Mouse (Mus musculus) limb, embryonic 12.5 days (tissue): ENCODE measurements around the gene Vmn1r89. TPM values are rescaled to one million over a fixed set of nuclear protein-coding genes. Genes with fewer than 3 reads are reported as not detected.
A peak's percentile ranks its signal among the peaks of the same experiment; 100 is the strongest.

Experiments used
- ATAC-seq: fragments of 200-750 bp; cut with Nextera tagmentation; 2 replicates; pipeline ENCODE4 v1.8.0; 2017; ENCODE audit warnings: low read depth, moderate TSS enrichment; ENCODE audit not compliant: insufficient number of reproducible peaks, insufficient read depth, low FRiP score, low TSS enrichment
- H3K27ac ChIP-seq: fragments of 300-500 bp; sonication (generic); 2 replicates; pipeline ENCODE4 v1.5.1; 2016; ENCODE audit warnings: mild to moderate bottlenecking, moderate library complexity
- H3K27me3 ChIP-seq: fragments of 300-500 bp; sonication (generic); 2 replicates; pipeline ENCODE4 v1.6.1; 2016; ENCODE audit warnings: mild to moderate bottlenecking, moderate library complexity
- H3K36me3 ChIP-seq: fragments of 300-500 bp; sonication (generic); 2 replicates; pipeline ENCODE4 v1.6.1; 2016; ENCODE audit warnings: mild to moderate bottlenecking, moderate library complexity
- H3K4me1 ChIP-seq: fragments of 300-500 bp; sonication (generic); replicated peaks from 2 replicates; pipeline ENCODE4 v1.6.1; 2016
- H3K4me2 ChIP-seq: fragments of 300-500 bp; sonication (generic); 2 replicates; pipeline ENCODE4 v1.6.1; 2016; ENCODE audit warnings: mild to moderate bottlenecking, moderate library complexity
- H3K4me3 ChIP-seq: fragments of 300-500 bp; sonication (generic); replicated peaks from 2 replicates; pipeline ENCODE4 v1.5.1; 2016; ENCODE audit warnings: mild to moderate bottlenecking
- H3K9ac ChIP-seq: fragments of 300-500 bp; sonication (generic); replicated peaks from 2 replicates; pipeline ENCODE4 v1.6.1; 2016; ENCODE audit warnings: mild to moderate bottlenecking, moderate library complexity
- H3K9me3 ChIP-seq: fragments of 300-500 bp; sonication (generic); 2 replicates; pipeline ENCODE4 v1.6.1; 2016; ENCODE audit warnings: mild to moderate bottlenecking, moderate library complexity
- WGBS: fragments of 180-500 bp; shearing (Covaris S2); methylation state at CpG from one replicate; pipeline ENCODE4 v1.1.7; 2016; 5-methylcytosine and 5-hydroxymethylcytosine counted together
- polyA plus RNA-seq: library from polyadenylated mRNA; unstranded; fragments of >200 nt; fragmentation: Nextera tagmentation; extraction: Ambion mirVana; gene quantifications from 2 replicates; pipeline ENCODE4 v1.2.1, GENCODE M21; 2016

Vmn1r89 gene
- not detected in 2 replicates for polyA plus RNA-seq

DNA sequence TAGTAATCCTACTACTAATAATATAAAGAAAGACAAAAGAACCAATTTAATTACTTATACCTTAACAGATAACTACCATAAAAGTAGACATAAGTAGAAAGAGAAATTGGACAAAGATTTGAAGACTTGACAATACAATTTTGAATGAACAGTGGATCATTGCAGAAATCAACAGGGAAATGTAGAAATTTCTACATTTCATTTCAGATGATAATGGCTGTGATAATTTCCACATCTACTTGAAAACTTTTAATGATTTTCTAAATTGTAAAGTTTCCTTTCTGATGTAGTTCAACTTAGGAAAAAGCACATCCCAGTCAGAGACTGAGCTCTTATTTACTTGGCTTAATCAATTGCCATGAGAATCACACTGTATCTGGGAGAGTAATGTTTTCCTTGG lies at the start of gene Vmn1r89:
TSS of gene Vmn1r89 (plus strand) at position 301 of the 400 bp plus-strand sequence.
- Histone ChIP-seq H3K36me3 (no peaks in the 10 kb centered on the region), H3K4me1 (no peaks in the 10 kb centered on the region), H3K9me3 (no peaks in the 10 kb centered on the region), H3K27me3 (no peaks in the 10 kb centered on the region), H3K27ac (no peak within 1 kb of the TSS), H3K9ac (no peak within 1 kb of the TSS), H3K4me3 (no peak within 1 kb of the TSS), H3K4me2 (no peak within 1 kb of the TSS)
- ATAC-seq = no peak

DNA sequence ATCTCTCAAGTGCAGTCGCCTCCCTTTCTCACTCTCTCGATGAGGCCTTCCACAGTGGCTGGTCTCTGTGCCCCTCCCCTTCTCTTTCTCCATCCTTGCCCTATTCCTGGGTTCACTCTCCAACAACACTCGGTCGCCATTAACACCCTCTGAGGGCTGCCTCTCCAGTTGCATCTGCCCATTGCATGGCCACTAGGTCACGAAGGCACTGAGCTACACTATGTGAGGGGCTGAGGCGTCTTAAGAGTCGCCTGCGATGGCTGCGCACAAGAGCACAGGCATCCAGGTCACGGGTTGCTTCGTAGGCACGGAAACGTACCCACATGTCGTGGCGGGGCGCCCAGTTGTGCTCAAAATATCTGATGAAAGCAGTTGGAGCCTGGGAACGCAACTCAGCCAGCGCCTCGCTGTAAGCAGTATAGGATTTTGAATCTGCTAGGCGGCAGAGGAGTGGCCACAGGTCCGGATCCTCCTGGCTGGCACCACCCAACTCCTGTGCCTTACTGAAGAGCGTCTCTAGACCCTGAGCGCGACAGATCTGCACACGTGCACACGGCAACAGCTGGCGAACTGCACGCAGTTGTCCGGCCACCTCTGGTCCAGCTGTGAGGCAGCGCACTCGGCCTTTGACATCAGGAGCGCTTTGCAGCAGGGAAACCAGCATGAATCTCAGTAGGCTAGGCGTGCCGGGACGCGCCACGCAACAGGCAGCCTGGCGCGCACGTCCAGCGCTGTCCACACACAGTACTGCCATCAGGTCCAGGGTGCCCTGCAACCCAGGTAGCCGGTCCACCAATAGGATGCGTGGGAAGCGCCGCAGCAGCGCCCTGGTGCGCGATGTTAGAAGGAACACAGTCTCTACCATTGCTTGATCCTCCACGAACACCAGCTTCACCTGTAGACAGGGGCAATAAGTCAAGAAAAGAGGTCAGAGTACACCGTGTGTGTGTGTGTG lies 48.2 kb downstream of the Vmn1r89 start:
- Histone ChIP-seq H3K27me3 (0 out of 2 replicates have a peak, but pooled peaks cover 5% of the 10 kb centered on the region), H3K36me3 (0 out of 2 replicates have a peak, but pooled peaks cover 3% of the 10 kb centered on the region), H3K4me1 (no peaks in the 10 kb centered on the region), H3K27ac (no peak overlapping the region), H3K4me3 (no peak overlapping the region), H3K9ac (no peak overlapping the region), H3K4me2 (peak overlapping the region; percentile 15), H3K9me3 (no peaks in the 10 kb centered on the region)
- 0 out of 2 replicates have a peak, but pooled peaks have one; percentile 31 for ATAC-seq
- 51% methylated on average over 50 of the region's 50 CpGs for WGBS

DNA sequence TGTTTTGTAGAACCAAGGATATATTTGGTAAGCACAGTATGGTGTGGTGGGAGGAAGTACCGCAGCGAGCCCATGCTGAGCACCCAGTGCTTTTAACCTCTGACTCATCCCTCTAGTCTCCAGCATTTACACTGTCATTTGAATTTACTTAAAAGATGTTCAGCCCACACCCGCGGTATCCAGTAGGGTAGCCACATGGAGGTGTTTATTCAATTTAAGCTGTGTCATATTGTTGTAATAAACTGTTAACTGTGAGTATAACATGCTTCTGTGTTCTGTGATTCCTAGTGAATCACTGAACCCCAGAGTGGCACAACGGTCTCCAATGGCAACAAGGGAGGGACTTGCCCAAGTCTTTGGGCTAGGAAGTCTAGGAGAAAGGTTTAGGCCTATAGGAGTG lies 51.0 kb downstream of the Vmn1r89 start:
- WGBS = 82% methylated on average over 5 of the region's 5 CpGs
- H3K27me3 ChIP-seq = 0 out of 2 replicates have a peak, but pooled peaks cover 5% of the 10 kb centered on the region
- no peak for ATAC-seq
- no peak overlapping the region for H3K4me2 ChIP-seq
- no peak overlapping the region for H3K27ac ChIP-seq
- H3K9ac ChIP-seq = no peak overlapping the region
- 0 out of 2 replicates have a peak, but pooled peaks cover 3% of the 10 kb centered on the region for H3K36me3 ChIP-seq
- H3K9me3 ChIP-seq = no peaks in the 10 kb centered on the region
- no peak overlapping the region for H3K4me3 ChIP-seq
- H3K4me1 ChIP-seq = no peaks in the 10 kb centered on the region

DNA sequence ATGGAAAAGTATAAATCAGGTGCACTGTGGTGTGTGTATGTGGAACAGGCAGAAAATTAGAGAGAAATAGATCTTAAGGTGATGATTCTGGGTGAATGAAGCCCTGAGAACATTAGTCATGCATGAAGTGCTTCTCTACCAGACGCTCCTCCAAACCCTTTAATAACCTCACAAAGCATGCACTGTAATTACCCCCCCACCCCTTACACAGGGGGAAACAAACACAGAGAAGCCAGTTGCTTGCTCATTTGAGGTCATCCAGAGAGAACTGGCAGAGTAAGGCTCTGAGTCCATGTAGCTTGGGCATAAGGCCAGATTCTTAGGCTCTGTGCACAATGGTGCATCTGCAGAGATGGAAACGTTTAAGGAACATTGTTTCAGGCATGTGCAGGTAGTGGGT lies 51.6 kb downstream of the Vmn1r89 start:
- Histone ChIP-seq H3K9ac (no peak overlapping the region), H3K4me1 (no peaks in the 10 kb centered on the region), H3K4me2 (no peak overlapping the region), H3K36me3 (peaks cover 7% of the 10 kb centered on the region; the same call in 1 of the 2 replicates), H3K27ac (no peak overlapping the region), H3K27me3 (0 out of 2 replicates have a peak, but pooled peaks cover 5% of the 10 kb centered on the region), H3K9me3 (no peaks in the 10 kb centered on the region), H3K4me3 (no peak overlapping the region)
- WGBS = 71% methylated on average over 2 of the region's 2 CpGs
- ATAC-seq = no peak

DNA sequence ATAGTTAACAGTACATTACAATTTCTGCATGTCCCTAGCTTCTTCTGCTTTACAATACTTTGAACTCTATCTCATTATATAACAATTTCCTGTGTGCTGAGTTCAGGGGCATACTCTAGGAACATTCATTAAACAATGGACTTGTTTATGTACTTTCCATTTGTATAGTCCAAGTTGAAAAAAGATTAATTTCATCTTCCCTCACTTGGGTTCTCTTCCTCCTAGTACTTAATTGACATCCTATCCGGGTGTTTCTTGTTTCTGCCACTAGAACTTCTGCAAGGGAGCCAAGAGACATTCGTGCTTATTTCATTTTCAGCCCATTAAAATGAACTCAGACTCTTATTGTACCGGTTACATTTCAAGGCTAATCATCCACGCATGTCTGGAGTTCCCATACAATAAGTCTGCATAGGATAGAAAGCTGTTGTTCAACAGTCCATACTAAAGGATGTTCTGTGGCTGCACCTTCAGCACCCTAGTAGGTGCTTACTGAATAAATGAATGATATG lies 56.0 kb downstream of the Vmn1r89 start:
- peaks cover 14% of the 10 kb centered on the region for H3K36me3 ChIP-seq
- no peaks in the 10 kb centered on the region for H3K9me3 ChIP-seq
- no peaks in the 10 kb centered on the region for H3K4me1 ChIP-seq
- H3K27ac ChIP-seq = no peak overlapping the region
- no peak overlapping the region for H3K4me3 ChIP-seq
- WGBS = 91% methylated on average over 4 of the region's 4 CpGs
- H3K4me2 ChIP-seq = no peak overlapping the region
- no peak overlapping the region for H3K9ac ChIP-seq
- ATAC-seq = no peak
- no peaks in the 10 kb centered on the region for H3K27me3 ChIP-seq

DNA sequence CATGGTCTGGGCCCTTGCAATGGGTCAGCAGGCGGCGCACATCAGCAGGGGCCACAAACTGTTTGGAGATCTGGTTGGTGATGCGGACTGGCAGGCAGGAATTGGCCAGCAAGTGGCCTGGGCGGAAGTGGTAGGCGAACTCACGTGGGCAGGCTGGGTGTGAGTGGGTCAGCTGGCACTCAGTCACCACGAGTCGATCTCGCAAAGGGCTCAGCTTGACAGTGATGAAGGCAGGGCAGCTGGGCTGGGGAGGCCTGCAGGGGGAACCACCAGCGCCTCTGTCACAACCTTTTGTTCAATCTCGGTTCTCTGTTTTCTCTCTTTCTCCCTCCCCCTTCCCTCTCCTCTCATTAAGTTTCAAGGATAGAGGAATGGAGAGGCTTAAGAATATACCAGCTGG lies 56.6 kb downstream of the Vmn1r89 start:
- 81% methylated on average over 11 of the region's 11 CpGs for WGBS
- Histone ChIP-seq H3K27ac (no peak overlapping the region), H3K9ac (no peak overlapping the region), H3K4me1 (no peaks in the 10 kb centered on the region), H3K4me3 (no peak overlapping the region), H3K4me2 (no peak overlapping the region), H3K9me3 (no peaks in the 10 kb centered on the region), H3K36me3 (peaks cover 20% of the 10 kb centered on the region), H3K27me3 (no peaks in the 10 kb centered on the region)
- ATAC-seq = no peak

Other genes with a start within 250 kb of the Vmn1r89 start
- gene Zfp324, start 247.2 kb upstream of the Vmn1r89 start, polyA plus RNA-seq = 10.9 and 13.3 TPM in 2 replicates
- 11.4 and 13.5 TPM in 2 replicates for gene Zfp446, start 235.2 kb upstream of the Vmn1r89 start, polyA plus RNA-seq
- 0.12 TPM in 1 of 2 replicates, not detected in the other for gene Slc27a5, start 214.8 kb upstream of the Vmn1r89 start, polyA plus RNA-seq
- 496 and 531 TPM in 2 replicates for gene Trim28, start 213.9 kb upstream of the Vmn1r89 start, polyA plus RNA-seq
- 28.7 and 29.9 TPM in 2 replicates for gene Zbtb45, start 203.0 kb upstream of the Vmn1r89 start, polyA plus RNA-seq
- 102 and 104 TPM in 2 replicates for gene Chmp2a, start 178.2 kb upstream of the Vmn1r89 start, polyA plus RNA-seq
- gene Ube2m, start 174.7 kb upstream of the Vmn1r89 start, polyA plus RNA-seq = 160 and 165 TPM in 2 replicates
- gene Mzf1, start 158.3 kb upstream of the Vmn1r89 start, polyA plus RNA-seq = 3.8 and 3.9 TPM in 2 replicates
- not detected in 2 replicates for gene Vmn1r85, start 117.8 kb upstream of the Vmn1r89 start, polyA plus RNA-seq
- not detected in 2 replicates for gene Vmn1r86, start 93.1 kb upstream of the Vmn1r89 start, polyA plus RNA-seq
- gene Vmn1r87, start 72.9 kb upstream of the Vmn1r89 start, polyA plus RNA-seq = not detected in 2 replicates
- gene Vmn1r88, start 53.5 kb upstream of the Vmn1r89 start, polyA plus RNA-seq = not detected in 2 replicates
- 134 and 137 TPM in 2 replicates for gene Lig1, start 64.3 kb downstream of the Vmn1r89 start, polyA plus RNA-seq
- 12.6 and 15.0 TPM in 2 replicates for gene Zswim9, start 65.7 kb downstream of the Vmn1r89 start, polyA plus RNA-seq
- 1.2 and 1.5 TPM in 2 replicates for gene Pla2g4c, start 111.6 kb downstream of the Vmn1r89 start, polyA plus RNA-seq
- gene Cabp5, start 185.1 kb downstream of the Vmn1r89 start, polyA plus RNA-seq = not detected in 2 replicates
- gene Bsph1, start 237.8 kb downstream of the Vmn1r89 start, polyA plus RNA-seq = not detected in 2 replicates